Mouse (Mus musculus) kidney, adult 2 months (tissue): Measurements from ENCODE around the gene Ttc7.

ENCODE experiments used
- CTCF ChIP-seq: fragments of 200-500 bp; conservative IDR thresholded peaks from 2 replicates; pipeline ENCODE4 v1.5.1; 2011; ENCODE audit warnings: low read depth, mild to moderate bottlenecking, control low read depth, low read length, moderate library complexity, mixed read lengths; ENCODE audit not compliant: insufficient read depth, insufficient read length
- POLR2A ChIP-seq: fragments of 200-500 bp; IDR thresholded peaks from one replicate; pipeline ENCODE4 v1.6.1; 2011; ENCODE audit warnings: low read depth, low read length, control low read depth

GRCm38 (mm10) chr17:87289367-87289766 lies 6.7 kb downstream of the Ttc7 start:
- TF ChIP-seq POLR2A (no peak), CTCF (no peak)
